Mouse (Mus musculus): Measurements from ENCODE around the gene Ppp6r2. TPM values are rescaled to one million over a fixed set of nuclear protein-coding genes. Genes with fewer than 3 reads are reported as not detected.

Ppp6r2 gene
- total and polyA plus RNA-seq, 3 experiments: 8.7 to 14.7 (median 10.3) TPM

- TF ChIP-seq BHLHE40 (IDR thresholded peaks at IDR 0.05; ENCODE audit: low read depth, low read length) (peak; percentile 60; the same call in 1 of the 2 replicates), ETS1 (conservative IDR thresholded peaks at IDR 0.05; ENCODE audit: low read depth, low read length) (peak; percentile 39; the same call in 1 of the 2 replicates), MAX (IDR thresholded peaks at IDR 0.05; ENCODE audit: low read length) (no peak), USF2 (conservative IDR thresholded peaks at IDR 0.05; ENCODE audit: low read depth, low read length) (no peak), PAX5 (IDR thresholded peaks at IDR 0.05; ENCODE audit: low read length) (no peak), MAZ (IDR thresholded peaks at IDR 0.05; ENCODE audit: low read depth, low read length) (no peak), IRF4 (IDR thresholded peaks at IDR 0.05; ENCODE audit: low read depth, low read length) (peak; percentile 75), POLR2A (IDR thresholded peaks at IDR 0.05; ENCODE audit: low read depth, low read length) (no peak), TCF12 (IDR thresholded peaks at IDR 0.05; ENCODE audit: low read depth, low read length) (peak; percentile 54; the same call in 1 of the 2 replicates), ZC3H11A (IDR thresholded peaks at IDR 0.05; ENCODE audit: low read depth, low read length) (no peak), JUN (IDR thresholded peaks at IDR 0.05; ENCODE audit: insufficient read depth, low read depth, low read length) (0 out of 2 replicates have a peak, but pooled peaks have one; percentile 18), CHD2 (IDR thresholded peaks at IDR 0.05; ENCODE audit: low read length) (peak; percentile 31; the same call in 1 of the 2 replicates), EP300 (IDR thresholded peaks at IDR 0.05; ENCODE audit: low read length) (peak; percentile 63), SIN3A (IDR thresholded peaks at IDR 0.05; ENCODE audit: low read length) (no peak), MXI1 (IDR thresholded peaks at IDR 0.05; ENCODE audit: low read depth, low read length) (no peak), JUND (conservative IDR thresholded peaks at IDR 0.05; ENCODE audit: low read depth, low read length) (peak; percentile 45; the same call in 1 of the 2 replicates), MAFK (IDR thresholded peaks at IDR 0.05; ENCODE audit: insufficient replicate concordance, low read length) (no peak)
- peak; percentile 68 for DNase-seq (ENCODE audit: extremely low read depth)
- in situ Hi-C loops (cut with MboI; ENCODE audit: low pct_ligation_motif_present, low pct_unique_long_range_greater_than_20kb, low sequenced_read_pairs) (no loop called here), dilution Hi-C loops (cut with MboI; ENCODE audit: extremely low pct_ligation_motif_present, extremely low pct_unique_long_range_greater_than_20kb, low sequenced_read_pairs) (no loop called here)
- Histone ChIP-seq H3K4me1 (ENCODE audit: control insufficient read depth in 1 of 2, insufficient read depth in 2 of 2) (peaks cover 38 to 74% of the 10 kb centered on the region in 2 experiments), H3K79me2 (replicated peaks; ENCODE audit: control insufficient read depth, extremely low read depth, insufficient read depth, poor library complexity, severe bottlenecking) (peaks cover 11% of the 10 kb centered on the region), H3K9me3 (replicated peaks; ENCODE audit: low read length) (no peaks in the 10 kb centered on the region), H3K4me2 (ENCODE audit: insufficient read depth, low read depth, poor library complexity, severe bottlenecking) (no peak overlapping the region), H3K4me3 (replicated peaks in 1 of 3; ENCODE audit: low read depth in 2 of 3, low read length in 2 of 3, poor library complexity in 1 of 3) (no peak overlapping the region), H3K36me3 (replicated peaks in 1 of 2; ENCODE audit: control insufficient read depth in 1 of 2, insufficient read depth in 1 of 2, low read length in 1 of 2) (peaks cover 24 to 42% of the 10 kb centered on the region in 2 experiments), H3K27me3 (replicated peaks) (no peaks in the 10 kb centered on the region), H3K27ac (ENCODE audit: insufficient read depth, low read depth) (no peak overlapping the region), H3K9ac (ENCODE audit: insufficient read depth, low read depth) (no peak overlapping the region)
Measured at GRCm38 (mm10) chr15:89309962-89310498, 98.7 kb downstream of the Ppp6r2 start.

- dilution Hi-C loops (cut with MboI; ENCODE audit: extremely low pct_ligation_motif_present, extremely low pct_unique_long_range_greater_than_20kb, low sequenced_read_pairs) (no loop called here), in situ Hi-C loops (cut with MboI; ENCODE audit: low pct_ligation_motif_present, low pct_unique_long_range_greater_than_20kb, low sequenced_read_pairs) (no loop called here)
- H3K4me2 ChIP-seq (ENCODE audit: insufficient read depth, low read depth, poor library complexity, severe bottlenecking): no peak overlapping the region
- peaks cover 11% of the 10 kb centered on the region for H3K79me2 ChIP-seq (replicated peaks; ENCODE audit: control insufficient read depth, extremely low read depth, insufficient read depth, poor library complexity, severe bottlenecking)
- peaks cover 0 to 13% of the 10 kb centered on the region in 2 experiments for H3K36me3 ChIP-seq (replicated peaks in 1 of 2; ENCODE audit: control insufficient read depth in 1 of 2, insufficient read depth in 1 of 2, low read length in 1 of 2)
- H3K9me3 ChIP-seq (replicated peaks; ENCODE audit: low read length): no peaks in the 10 kb centered on the region
- H3K27me3 ChIP-seq (replicated peaks): no peaks in the 10 kb centered on the region
- no peak for DNase-seq (ENCODE audit: extremely low read depth)
- TF ChIP-seq PAX5 (IDR thresholded peaks at IDR 0.05; ENCODE audit: low read length) (no peak), ZMIZ1 (IDR thresholded peaks at IDR 0.05; ENCODE audit: low read depth, low read length) (no peak), IRF4 (IDR thresholded peaks at IDR 0.05; ENCODE audit: low read depth, low read length) (no peak), ZKSCAN1 (IDR thresholded peaks at IDR 0.05; ENCODE audit: borderline replicate concordance, low read depth, low read length) (no peak), MYC (IDR thresholded peaks at IDR 0.05; ENCODE audit: low read depth, low read length) (no peak), CTCF (conservative IDR thresholded peaks at IDR 0.05 in 1 of 2, IDR thresholded peaks at IDR 0.05 in 1 of 2; ENCODE audit: low read depth in 2 of 2, low read length in 2 of 2) (no peak), MAZ (IDR thresholded peaks at IDR 0.05; ENCODE audit: low read depth, low read length) (no peak), NRF1 (IDR thresholded peaks at IDR 0.05; ENCODE audit: low read depth, low read length) (no peak), HCFC1 (IDR thresholded peaks at IDR 0.05; ENCODE audit: low read depth, low read length) (no peak), JUN (IDR thresholded peaks at IDR 0.05; ENCODE audit: insufficient read depth, low read depth, low read length) (no peak), USF2 (conservative IDR thresholded peaks at IDR 0.05; ENCODE audit: low read depth, low read length) (no peak), SMC3 (IDR thresholded peaks at IDR 0.05; ENCODE audit: low read depth, low read length) (no peak)
- H3K4me1 ChIP-seq (ENCODE audit: control insufficient read depth in 1 of 2, insufficient read depth in 2 of 2): peaks cover 34 to 67% of the 10 kb centered on the region in 2 experiments
- no peak overlapping the region for H3K27ac ChIP-seq (ENCODE audit: insufficient read depth, low read depth)
- no peak overlapping the region for H3K4me3 ChIP-seq (replicated peaks in 1 of 3; ENCODE audit: low read depth in 2 of 3, low read length in 2 of 3, poor library complexity in 1 of 3)
- H3K9ac ChIP-seq (ENCODE audit: insufficient read depth, low read depth): no peak overlapping the region
Measured at GRCm38 (mm10) chr15:89313359-89313758, 102.0 kb downstream of the Ppp6r2 start.
